25 mouse cellular contexts compared by ENCODE assay signal in the genomic region with DNA sequence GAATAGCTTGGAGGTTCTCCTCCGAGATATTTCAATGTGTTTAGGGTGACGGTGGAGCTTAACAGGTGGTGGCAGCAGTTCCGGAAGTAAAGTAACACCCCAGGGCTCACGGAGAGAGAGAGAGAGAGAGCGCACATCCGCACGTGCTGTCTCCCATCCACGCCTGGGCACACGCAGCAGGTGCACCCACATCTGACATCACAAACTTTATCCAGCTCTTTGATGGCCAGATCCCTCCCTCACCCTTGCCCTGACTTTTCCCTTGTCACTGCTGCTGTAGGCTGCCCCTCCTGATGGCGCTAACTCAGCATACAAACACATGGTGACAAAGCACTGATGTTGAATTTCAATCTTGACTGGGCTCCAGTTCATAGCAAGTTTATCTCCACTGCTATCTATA. TPM values are rescaled to one million over a fixed set of nuclear protein-coding genes. Genes with fewer than 3 reads are reported as not detected.
DNase-seq lines count a peak whose midpoint lies in the region; ATAC-seq lines count a peak whose summit lies in the region.
"Had no signal": no experiment of that assay in that cellular context is flagged by ENCODE, and none has a peak within 500 bp of the region (broad histone marks: within the 10 kb centered on the region; RNA-seq: fewer than 3 reads in every experiment).

No protein-coding gene starts in this region.

- no peak overlapping the region; the same call in 1 of the 2 replicates for H3K4me2 ChIP-seq in hindbrain, embryonic 16.5 days (ENCODE audit: low read length)
- H3K4me2 ChIP-seq: heart, embryonic 12.5 days; hindbrain, embryonic 12.5 days; limb, embryonic 15.5 days had no signal

- no peak overlapping the region for H3K9ac ChIP-seq in hindbrain, embryonic 16.5 days (ENCODE audit: low read depth, low read length)
- H3K9ac ChIP-seq: heart, embryonic 12.5 days; hindbrain, embryonic 12.5 days; limb, embryonic 15.5 days had no signal

- peaks cover 6% of the 10 kb centered on the region for H3K27me3 ChIP-seq in megakaryocyte, embryonic 14.5 days (replicated peaks)
- H3K27me3 ChIP-seq in hindbrain, embryonic 16.5 days (replicated peaks; ENCODE audit: control insufficient read depth, insufficient read depth, low read length): no peaks in the 10 kb centered on the region
- H3K27me3 ChIP-seq: heart, embryonic 12.5 days; limb, embryonic 15.5 days had no signal

- H3K4me3 ChIP-seq in megakaryocyte, embryonic 14.5 days (replicated peaks): peak overlapping the region; percentile 10
- H3K4me3 ChIP-seq in hindbrain, embryonic 16.5 days (ENCODE audit: low read length): no peak overlapping the region
- H3K4me3 ChIP-seq: forebrain, embryonic 10.5 days; heart, embryonic 12.5 days; hindbrain, embryonic 12.5 days; limb, embryonic 15.5 days; midbrain, embryonic 10.5 days; myocyte had no signal

- no peak overlapping the region for H3K27ac ChIP-seq in hindbrain, embryonic 16.5 days (ENCODE audit: low read depth, low read length)
- H3K27ac ChIP-seq: forebrain, embryonic 10.5 days; hindbrain, embryonic 12.5 days; kidney, postnatal 0 days; limb, embryonic 15.5 days; midbrain, embryonic 10.5 days had no signal

- peak; percentile 84 for DNase-seq in T-cell, adult 2 months (ENCODE audit: low spot score)
- DNase-seq in thymus, adult 18-20 months: peak; percentile 62 to 78
- DNase-seq in thymus, postnatal 36 days: peak; percentile 61 to 80
- no peak for DNase-seq in cerebellum, adult 8-10 months
- DNase-seq in testis, postnatal 10 days (ENCODE audit: low spot score): no peak
- DNase-seq: cerebellum, adult 11-12 months; cerebellum, postnatal 14 days; gastrocnemius, postnatal 25 days; heart, adult 18-20 months; heart, postnatal 10 days; kidney, adult 2 months; left cerebral cortex, postnatal 4 days; lung, postnatal 4 days; right cerebral cortex, adult 18-20 months had no signal

- H3K9me3 ChIP-seq in megakaryocyte, embryonic 14.5 days: no peaks in the 10 kb centered on the region
- H3K9me3 ChIP-seq in hindbrain, embryonic 16.5 days (ENCODE audit: control insufficient read depth, low read length): no peaks in the 10 kb centered on the region
- H3K9me3 ChIP-seq: forebrain, embryonic 10.5 days; heart, embryonic 12.5 days; hindbrain, embryonic 12.5 days; limb, embryonic 15.5 days; midbrain, embryonic 10.5 days had no signal

- no peak for ATAC-seq in megakaryocyte, adult 5-6 weeks (ENCODE audit: poor library complexity, severe bottlenecking)
- ATAC-seq in hindbrain, embryonic 16.5 days: no peak
- ATAC-seq: midbrain, embryonic 16.5 days had no signal

- no peaks in the 10 kb centered on the region for H3K36me3 ChIP-seq in megakaryocyte, embryonic 14.5 days (replicated peaks; ENCODE audit: low read length)
- H3K36me3 ChIP-seq in hindbrain, embryonic 16.5 days (ENCODE audit: control insufficient read depth, insufficient read depth, low read length): no peaks in the 10 kb centered on the region
- H3K36me3 ChIP-seq: forebrain, embryonic 10.5 days; heart, embryonic 12.5 days; hindbrain, embryonic 12.5 days; limb, embryonic 15.5 days; midbrain, embryonic 10.5 days had no signal

- H3K4me1 ChIP-seq in megakaryocyte, embryonic 14.5 days: peaks cover 55% of the 10 kb centered on the region
- H3K4me1 ChIP-seq in hindbrain, embryonic 16.5 days (ENCODE audit: control insufficient read depth, insufficient read depth, low read depth, low read length): peaks cover 10% of the 10 kb centered on the region

- WGBS in hindbrain, embryonic 16.5 days: 85% methylated on average over 10 of the region's 10 CpGs

RNA-seq across cellular contexts. Expression of gene Plcxd2, which starts 3.8 kb away (rescaled TPM):
- polyA plus RNA-seq in megakaryocyte, embryonic 14.5 days (2012; ENCODE audit: insufficient read depth, low replicate concordance): not detected in 2 replicates
- 1.7 and 1.9 TPM in 2 replicates for total RNA-seq in megakaryocyte, adult 5-6 weeks (2015)
- 1.5 and 2.2 TPM in 2 replicates for total RNA-seq in megakaryocyte, adult 5-6 weeks (2017)
- polyA plus RNA-seq in hindbrain, embryonic 16.5 days (2015; fragmentation: Nextera tagmentation; extraction: Ambion mirVana): 16.1 and 16.6 TPM in 2 replicates

RNA-seq across cellular contexts. Expression of gene Phldb2, which starts 52.9 kb away (rescaled TPM):
- 0.04 TPM in 1 of 2 replicates, not detected in the other for polyA plus RNA-seq in megakaryocyte, embryonic 14.5 days (2012; ENCODE audit: insufficient read depth, low replicate concordance)
- 0.04 and 0.27 TPM in 2 replicates for total RNA-seq in megakaryocyte, adult 5-6 weeks (2015)
- total RNA-seq in megakaryocyte, adult 5-6 weeks (2017): 0.59 and 1.5 TPM in 2 replicates
- polyA plus RNA-seq in hindbrain, embryonic 16.5 days (2015; fragmentation: Nextera tagmentation; extraction: Ambion mirVana): 6.8 and 7.9 TPM in 2 replicates

Comparison
In these comparisons a context has a peak if more than half of its experiments do, and no peak if none do; other contexts are left out.
1. DNase-seq: peak in T-cell, adult 2 months (single experiment), thymus, adult 18-20 months (2 of 2) and thymus, postnatal 36 days (2 of 2); none in cerebellum, adult 8-10 months (single experiment) and testis, postnatal 10 days (single experiment).
2. RNA of gene Plcxd2, which starts 3.8 kb away (polyA plus RNA-seq): 16.1 to 16.6 TPM in hindbrain, embryonic 16.5 days; not detected in megakaryocyte, embryonic 14.5 days; every median in the first group is over 10 times any median in the second.